Mouse (Mus musculus): ENCODE data around the gene Tmem253. TPM values are rescaled to one million over a fixed set of nuclear protein-coding genes. Genes with fewer than 3 reads are reported as not detected.
A peak's percentile ranks its signal among the peaks of the same experiment; 100 is the strongest.

Gene Tmem253
- polyA plus RNA-seq, 1 experiment = 0.27 TPM

GRCm38 (mm10) chr14:52016625-52017405 lies 1.4 kb downstream of the Tmem253 start:
- peaks cover 11% of the 10 kb centered on the region; the same call in 1 of the 2 replicates for H3K4me1 ChIP-seq (ENCODE audit: control insufficient read depth, insufficient read depth, insufficient read length)
- H3K27ac ChIP-seq (ENCODE audit: insufficient read depth, low read length) = no peak overlapping the region
- no peak for DNase-seq (ENCODE audit: low read depth in 1 of 2, low spot score in 2 of 2)
- 96% methylated on average over 13 of the region's 13 CpGs for whole genome bisulfite sequencing
- no peak overlapping the region for H3K4me3 ChIP-seq (ENCODE audit: extremely low read depth, insufficient read depth, insufficient read length)
- H3K27me3 ChIP-seq (ENCODE audit: control insufficient read depth, insufficient read depth, low read length) = no peaks in the 10 kb centered on the region
- no peaks in the 10 kb centered on the region for H3K36me3 ChIP-seq (ENCODE audit: control insufficient read depth, insufficient read depth, low read length)
- TF ChIP-seq CTCF (IDR thresholded peaks at IDR 0.05; ENCODE audit: extremely low read depth, insufficient read depth, insufficient read length, insufficient replicate concordance) (no peak), POLR2A (IDR thresholded peaks at IDR 0.05; ENCODE audit: low read depth, low read length) (no peak)

- H3K27ac ChIP-seq (ENCODE audit: insufficient read depth, low read length) = no peak overlapping the region
- no peak overlapping the region for H3K4me3 ChIP-seq (ENCODE audit: extremely low read depth, insufficient read depth, insufficient read length)
- no peaks in the 10 kb centered on the region for H3K27me3 ChIP-seq (ENCODE audit: control insufficient read depth, insufficient read depth, low read length)
- H3K36me3 ChIP-seq (ENCODE audit: control insufficient read depth, insufficient read depth, low read length) = no peaks in the 10 kb centered on the region
- DNase-seq (ENCODE audit: low read depth in 1 of 2, low spot score in 2 of 2) = no peak
- H3K4me1 ChIP-seq (ENCODE audit: control insufficient read depth, insufficient read depth, insufficient read length) = peaks cover 14% of the 10 kb centered on the region; the same call in 1 of the 2 replicates
- 94% methylated on average over 4 of the region's 4 CpGs for WGBS
- TF ChIP-seq POLR2A (IDR thresholded peaks at IDR 0.05; ENCODE audit: low read depth, low read length) (no peak), CTCF (IDR thresholded peaks at IDR 0.05; ENCODE audit: extremely low read depth, insufficient read depth, insufficient read length, insufficient replicate concordance) (no peak)
Measured at GRCm38 (mm10) chr14:52017662-52018061, 2.2 kb downstream of the Tmem253 start.

GRCm38 (mm10) chr14:52018248-52019050 lies 3.0 kb downstream of the Tmem253 start:
- no peak overlapping the region for H3K27ac ChIP-seq (ENCODE audit: insufficient read depth, low read length)
- peaks cover 19% of the 10 kb centered on the region; the same call in 1 of the 2 replicates for H3K4me1 ChIP-seq (ENCODE audit: control insufficient read depth, insufficient read depth, insufficient read length)
- DNase-seq (ENCODE audit: low read depth in 1 of 2, low spot score in 2 of 2) = no peak
- H3K27me3 ChIP-seq (ENCODE audit: control insufficient read depth, insufficient read depth, low read length) = no peaks in the 10 kb centered on the region
- 93% methylated on average over 15 of the region's 15 CpGs for WGBS
- H3K4me3 ChIP-seq (ENCODE audit: extremely low read depth, insufficient read depth, insufficient read length) = no peak overlapping the region
- no peak for TF ChIP-seq POLR2A (IDR thresholded peaks at IDR 0.05; ENCODE audit: low read depth, low read length)
- H3K36me3 ChIP-seq (ENCODE audit: control insufficient read depth, insufficient read depth, low read length) = no peaks in the 10 kb centered on the region

- TF ChIP-seq CTCF (IDR thresholded peaks at IDR 0.05; ENCODE audit: extremely low read depth, insufficient read depth, insufficient read length, insufficient replicate concordance) = peak; percentile 10; the same call in 1 of the 2 replicates
- TF ChIP-seq POLR2A (IDR thresholded peaks at IDR 0.05; ENCODE audit: low read depth, low read length) = no peak
- 22% methylated on average over 12 of the region's 12 CpGs for WGBS
- H3K27me3 ChIP-seq (ENCODE audit: control insufficient read depth, insufficient read depth, low read length) = no peaks in the 10 kb centered on the region
Measured at GRCm38 (mm10) chr14:52019051-52019589, 3.7 kb downstream of the Tmem253 start.

GRCm38 (mm10) chr14:52019590-52020340 lies 4.3 kb downstream of the Tmem253 start:
- H3K27ac ChIP-seq (ENCODE audit: insufficient read depth, low read length) = peak overlapping the region; percentile 94
- peak; percentile 33 for TF ChIP-seq POLR2A (IDR thresholded peaks at IDR 0.05; ENCODE audit: low read depth, low read length)
- peak; percentile 57; the same call in 1 of the 2 replicates for TF ChIP-seq CTCF (IDR thresholded peaks at IDR 0.05; ENCODE audit: extremely low read depth, insufficient read depth, insufficient read length, insufficient replicate concordance)
- H3K4me3 ChIP-seq (ENCODE audit: extremely low read depth, insufficient read depth, insufficient read length) = peak overlapping the region; percentile 84
- DNase-seq (ENCODE audit: low read depth in 1 of 2, low spot score in 2 of 2) = peak; percentile 91 to 95
- H3K36me3 ChIP-seq (ENCODE audit: control insufficient read depth, insufficient read depth, low read length) = no peaks in the 10 kb centered on the region
- under 1% methylated on average over 74 of the region's 74 CpGs for WGBS
- no peaks in the 10 kb centered on the region for H3K27me3 ChIP-seq (ENCODE audit: control insufficient read depth, insufficient read depth, low read length)
- peaks cover 19% of the 10 kb centered on the region; the same call in 1 of the 2 replicates for H3K4me1 ChIP-seq (ENCODE audit: control insufficient read depth, insufficient read depth, insufficient read length)

More at GRCm38 (mm10) chr14:52019051-52019589, 3.7 kb downstream of the Tmem253 start:
- Histone ChIP-seq H3K4me3 (ENCODE audit: extremely low read depth, insufficient read depth, insufficient read length) (peak overlapping the region; percentile 84), H3K27ac (ENCODE audit: insufficient read depth, low read length) (peak overlapping the region; percentile 90), H3K4me1 (ENCODE audit: control insufficient read depth, insufficient read depth, insufficient read length) (peaks cover 19% of the 10 kb centered on the region; the same call in 1 of the 2 replicates), H3K36me3 (ENCODE audit: control insufficient read depth, insufficient read depth, low read length) (no peaks in the 10 kb centered on the region)
- DNase-seq (ENCODE audit: low read depth in 1 of 2, low spot score in 2 of 2) = no peak

- H3K27me3 ChIP-seq (ENCODE audit: control insufficient read depth, insufficient read depth, low read length) = no peaks in the 10 kb centered on the region
Measured at GRCm38 (mm10) chr14:52020486-52021137, 5.2 kb downstream of the Tmem253 start, which contains the start of gene Zfp219. TSS of gene Zfp219 (minus strand) at chr14:52020733.

More at GRCm38 (mm10) chr14:52020486-52021137, 5.2 kb downstream of the Tmem253 start, which contains the start of gene Zfp219:
- Histone ChIP-seq H3K36me3 (ENCODE audit: control insufficient read depth, insufficient read depth, low read length) (no peaks in the 10 kb centered on the region), H3K4me3 (ENCODE audit: extremely low read depth, insufficient read depth, insufficient read length) (peak within 1 kb of the TSS; percentile 84), H3K27ac (ENCODE audit: insufficient read depth, low read length) (peak within 1 kb of the TSS; percentile 94), H3K4me1 (ENCODE audit: control insufficient read depth, insufficient read depth, insufficient read length) (peaks cover 16% of the 10 kb centered on the region; the same call in 1 of the 2 replicates)
- TF ChIP-seq CTCF (IDR thresholded peaks at IDR 0.05; ENCODE audit: extremely low read depth, insufficient read depth, insufficient read length, insufficient replicate concordance) (peak; percentile 72; the same call in 1 of the 2 replicates), POLR2A (IDR thresholded peaks at IDR 0.05; ENCODE audit: low read depth, low read length) (no peak)
- DNase-seq (ENCODE audit: low read depth in 1 of 2, low spot score in 2 of 2) = peak; percentile 38 to 55
- 23% methylated on average over 15 of the region's 15 CpGs for whole genome bisulfite sequencing
